Mouse (Mus musculus) kidney, adult 2 months (tissue): ENCODE measurements around the gene Kremen2.

Experiments
- CTCF ChIP-seq: fragments of 200-500 bp; conservative IDR thresholded peaks from 2 replicates; pipeline ENCODE4 v1.5.1; 2011; ENCODE audit warnings: low read depth, mild to moderate bottlenecking, control low read depth, low read length, moderate library complexity, mixed read lengths; ENCODE audit not compliant: insufficient read depth, insufficient read length
- POLR2A ChIP-seq: fragments of 200-500 bp; IDR thresholded peaks from one replicate; pipeline ENCODE4 v1.6.1; 2011; ENCODE audit warnings: low read depth, low read length, control low read depth

DNA sequence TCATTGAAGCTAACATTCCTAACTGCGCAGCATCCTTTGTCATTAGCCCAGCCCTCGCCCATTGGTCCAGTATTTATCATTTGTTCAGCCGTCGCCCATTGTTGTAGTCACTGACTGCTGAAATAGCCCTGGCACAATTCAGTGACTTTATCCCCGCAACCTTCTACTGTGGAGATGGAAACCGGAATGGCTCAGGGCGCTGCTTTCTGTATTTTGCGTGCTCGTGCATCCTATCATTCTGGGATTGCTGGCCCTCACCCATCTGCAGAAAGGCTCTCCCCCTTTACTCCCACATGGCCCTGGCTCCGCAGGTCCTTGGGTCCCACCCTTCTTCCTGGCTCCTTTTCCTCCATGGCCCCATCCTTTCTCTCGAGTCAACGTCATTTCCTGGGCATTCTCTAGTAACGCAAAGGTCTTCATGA lies 40.9 kb upstream of the Kremen2 start:
- no peak for TF ChIP-seq POLR2A
- TF ChIP-seq CTCF = no peak
